Mouse (Mus musculus): ENCODE data around the gene Trappc4.
A peak's percentile ranks its signal among the peaks of the same experiment; 100 is the strongest.
"Not testable (repeated sequence)": the region's sequence is repeated elsewhere in the genome, so short reads cannot be mapped to it uniquely, and the experiment has no call there.

Gene Trappc4

GRCm38 (mm10) chr9:44405011-44405410 is 2.4 kb downstream of the Trappc4 start:
- DNase-seq = no peak

GRCm38 (mm10) chr9:44401081-44401480 is 6.3 kb downstream of the Trappc4 start:
- no peak for DNase-seq

GRCm38 (mm10) chr9:44399795-44400114 is 7.6 kb downstream of the Trappc4 start:
- DNase-seq = no peak

GRCm38 (mm10) chr9:44399114-44399794 is 8.1 kb downstream of the Trappc4 start:
- DNase-seq = no peak

GRCm38 (mm10) chr9:44398551-44398950 is 8.8 kb downstream of the Trappc4 start:
- DNase-seq = no peak

GRCm38 (mm10) chr9:44398087-44398486 is 9.3 kb downstream of the Trappc4 start:
- no peak for DNase-seq

GRCm38 (mm10) chr9:44396684-44397411 is 10.6 kb downstream of the Trappc4 start, which contains the start of gene Slc37a4:
Gene Slc37a4 (plus strand): TSS chr9:44396852.
- peak; percentile 86 to 90 for DNase-seq

- DNase-seq = no peak
These were observed 15.9 kb downstream of the Trappc4 start for GRCm38 (mm10) chr9:44391466-44391865.

- peak in 1 of 2 experiments; percentile 15 for DNase-seq
These were observed 18.1 kb downstream of the Trappc4 start for GRCm38 (mm10) chr9:44389273-44389672.

GRCm38 (mm10) chr9:44387221-44387620 is 20.2 kb downstream of the Trappc4 start:
- DNase-seq = no peak

GRCm38 (mm10) chr9:44384596-44384995 is 22.8 kb downstream of the Trappc4 start:
- no peak for DNase-seq

- DNase-seq = no peak
These were observed 27.5 kb downstream of the Trappc4 start for GRCm38 (mm10) chr9:44379862-44380261.

GRCm38 (mm10) chr9:44379054-44379834 is 28.2 kb downstream of the Trappc4 start, which contains the start of gene Hyou1:
Gene Hyou1 (plus strand): TSS chr9:44379490.
- peak; percentile 98 to 99 for DNase-seq

- DNase-seq = no peak
These were observed 29.2 kb downstream of the Trappc4 start for GRCm38 (mm10) chr9:44378153-44378730.

GRCm38 (mm10) chr9:44377335-44377734 is 30.1 kb downstream of the Trappc4 start:
- not testable (repeated sequence) for DNase-seq

- DNase-seq = no peak
These were observed 31.3 kb downstream of the Trappc4 start for GRCm38 (mm10) chr9:44376141-44376540.

- DNase-seq = no peak
These were observed 34.0 kb downstream of the Trappc4 start for GRCm38 (mm10) chr9:44373386-44373785.

GRCm38 (mm10) chr9:44364480-44364879 is 42.9 kb downstream of the Trappc4 start:
- no peak for DNase-seq

- DNase-seq = not testable (repeated sequence)
These were observed 45.5 kb downstream of the Trappc4 start for GRCm38 (mm10) chr9:44361931-44362330.

- DNase-seq = peak; percentile 89 to 93
These were observed 46.0 kb downstream of the Trappc4 start, which contains the start of gene Vps11 for GRCm38 (mm10) chr9:44361190-44361917. Gene Vps11 (minus strand): TSS chr9:44361670.

GRCm38 (mm10) chr9:44357207-44357606 is 50.2 kb downstream of the Trappc4 start:
- DNase-seq = no peak
